Mouse (Mus musculus): ENCODE data around the gene Serf2.

The Serf2 gene

DNA sequence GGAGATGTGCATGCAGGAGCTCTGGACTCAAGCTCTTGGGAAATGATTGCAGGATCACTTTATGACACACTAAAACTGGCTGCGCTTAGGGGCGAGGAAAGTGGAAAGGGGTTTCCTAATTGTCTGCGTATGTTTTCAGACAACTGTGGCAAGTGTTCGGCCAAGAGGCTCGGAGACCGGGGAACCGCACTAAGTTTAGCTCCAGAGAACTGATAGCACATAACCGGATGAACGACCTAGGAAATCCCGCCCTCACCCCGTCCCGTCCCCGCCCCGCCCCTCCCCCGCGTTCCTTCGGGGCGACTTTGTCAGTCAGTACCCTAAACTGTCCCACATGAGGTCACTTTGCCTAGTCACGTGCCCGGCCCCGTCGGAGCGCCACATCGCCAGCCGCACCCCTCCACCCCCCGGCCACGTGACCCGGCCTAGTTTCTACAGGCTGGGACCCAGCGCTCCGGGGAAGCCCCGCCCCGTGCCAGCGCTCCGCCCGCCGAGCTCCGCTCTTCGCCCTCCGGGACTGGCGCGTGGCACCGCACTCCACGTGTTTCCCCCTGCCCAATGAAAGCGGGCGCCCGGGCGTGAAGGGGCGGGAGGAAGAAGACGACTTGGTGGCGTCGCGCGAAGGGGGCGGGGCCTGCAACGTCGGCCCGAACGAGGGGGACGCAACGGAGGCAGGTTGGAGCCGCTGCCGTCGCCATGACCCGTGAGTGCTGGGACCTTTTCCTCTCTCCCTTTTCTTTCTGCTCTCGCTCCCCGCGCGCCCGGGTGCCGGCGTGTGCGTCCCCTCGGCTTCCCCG, at the start of gene Serf2:
Gene Serf2 (plus strand): TSS at position 457 of the 797 bp plus-strand sequence.
- peak; percentile 99 for DNase-seq (ENCODE audit: low read depth, low spot score)

DNA sequence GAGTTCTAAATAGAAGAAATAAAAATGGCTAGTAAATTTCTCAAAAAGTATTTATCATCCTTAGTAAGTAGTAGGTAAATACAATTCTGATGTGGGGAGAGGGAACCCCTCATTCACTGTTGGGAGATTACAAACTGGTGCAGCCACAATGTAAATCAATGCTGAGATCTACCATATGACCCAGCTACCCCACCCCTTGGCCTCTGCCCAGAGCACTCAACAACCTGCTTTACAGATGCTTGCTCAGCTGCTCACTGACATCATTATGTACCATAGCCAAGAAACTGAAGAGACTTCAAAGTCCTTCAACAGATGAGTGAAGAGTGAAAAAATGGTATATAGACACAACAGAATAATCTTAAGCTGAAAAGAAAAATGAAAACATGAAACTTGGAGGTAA, 45.7 kb upstream of the Serf2 start:
- no peak for DNase-seq (ENCODE audit: low read depth, low spot score)

DNA sequence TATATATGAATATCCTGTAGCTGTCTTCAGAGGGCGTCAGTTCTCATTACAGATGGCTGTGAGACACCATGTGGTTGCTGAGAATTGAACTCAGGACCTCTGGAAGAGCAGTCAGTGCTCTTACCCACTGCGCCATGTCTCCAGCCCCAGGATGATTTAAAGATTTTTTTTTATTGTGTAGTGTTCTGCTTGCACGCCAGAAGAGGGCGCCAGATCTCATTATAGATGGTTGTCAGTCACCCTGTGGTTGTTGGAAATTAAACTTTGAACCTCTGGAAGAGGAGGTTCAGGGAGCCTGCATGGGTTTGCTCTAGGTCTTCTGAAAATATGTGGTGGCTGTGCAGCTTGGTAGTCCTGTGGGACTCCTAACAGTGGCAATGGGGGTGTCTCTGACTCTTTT, 40.8 kb upstream of the Serf2 start:
- DNase-seq (ENCODE audit: low read depth, low spot score): peak; percentile 76

DNA sequence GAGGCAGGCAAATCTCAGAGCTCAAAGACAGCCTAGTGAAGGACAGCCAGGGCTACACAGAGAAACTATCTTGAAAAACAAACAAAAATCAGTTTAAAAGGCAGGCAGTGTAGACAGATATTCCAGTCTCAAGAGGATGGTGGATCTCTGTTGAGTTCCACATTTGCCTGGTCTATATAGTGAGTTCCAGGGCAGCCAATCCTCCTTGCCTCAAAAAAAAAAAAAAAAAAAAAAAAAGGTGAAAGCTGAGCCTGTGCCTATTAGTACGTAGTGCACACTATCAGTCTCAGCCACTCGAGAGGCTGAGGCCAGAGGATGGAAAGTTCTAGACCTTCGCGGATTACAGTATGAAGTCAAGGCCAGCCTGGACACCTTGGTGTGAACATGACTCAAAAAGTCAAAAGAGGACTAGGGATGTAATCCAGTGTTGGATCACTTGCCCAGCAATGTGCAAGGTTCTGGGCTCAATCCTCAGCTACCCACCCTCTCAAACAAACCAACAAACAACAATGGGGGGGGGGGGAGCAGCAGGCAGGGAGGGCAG, 36.1 kb upstream of the Serf2 start:
- no peak for DNase-seq (ENCODE audit: low read depth, low spot score)

- DNase-seq (ENCODE audit: low read depth, low spot score): peak; percentile 97
Measured at GRCm38 (mm10) chr2:121413387-121414042, 35.5 kb upstream of the Serf2 start, which contains the start of the genes Pdia3 and Catsper2. Pdia3 (plus strand) TSS chr2:121413775. Catsper2 (minus strand) TSS chr2:121413792.

DNA sequence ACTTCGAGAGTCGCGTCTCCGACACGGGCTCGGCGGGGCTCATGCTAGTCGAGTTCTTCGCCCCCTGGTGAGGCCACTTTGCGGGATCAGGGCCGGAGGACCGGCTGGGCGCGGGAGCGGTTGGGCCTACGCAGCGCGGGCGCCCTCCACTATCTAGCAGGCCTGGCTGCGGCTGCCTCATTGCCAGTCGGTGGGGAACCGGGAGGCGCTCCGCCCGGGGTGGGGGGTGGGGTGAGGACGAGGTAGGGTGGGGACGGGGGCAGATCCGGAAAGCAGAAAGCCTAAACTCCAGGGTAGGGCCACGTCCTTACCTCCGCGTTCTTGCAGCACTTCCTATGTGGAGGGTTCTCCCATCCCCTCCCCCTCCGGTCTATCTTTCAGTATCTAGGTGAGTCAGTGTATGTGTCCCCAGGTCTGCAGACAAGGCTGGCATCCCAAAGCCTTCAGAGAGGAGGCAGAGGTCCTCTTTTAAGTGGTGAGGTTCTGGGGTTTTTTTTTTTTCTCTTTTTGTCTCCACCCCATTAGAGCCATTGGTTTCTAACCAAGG, 34.8 kb upstream of the Serf2 start:
- DNase-seq (ENCODE audit: low read depth, low spot score): peak; percentile 76

DNA sequence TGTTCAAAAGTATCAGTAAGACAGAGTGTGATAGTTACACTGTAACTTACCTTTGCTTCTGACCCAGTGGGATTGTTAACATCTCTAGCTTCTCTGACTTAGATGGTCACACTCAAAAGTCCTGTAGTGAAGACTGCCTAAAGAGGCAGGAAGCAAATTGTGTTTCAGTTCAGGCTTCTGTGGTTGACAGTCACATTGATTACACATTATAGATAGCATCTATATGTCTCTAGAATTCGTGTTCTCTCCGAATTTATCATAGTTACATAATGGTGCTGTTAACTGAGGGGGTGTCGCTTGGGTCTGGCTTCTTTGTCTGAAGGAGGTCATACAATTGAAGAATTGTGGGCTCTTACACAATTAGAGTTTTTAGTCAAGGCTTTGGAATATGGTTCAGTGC, 33.9 kb upstream of the Serf2 start:
- DNase-seq (ENCODE audit: low read depth, low spot score): no peak

DNA sequence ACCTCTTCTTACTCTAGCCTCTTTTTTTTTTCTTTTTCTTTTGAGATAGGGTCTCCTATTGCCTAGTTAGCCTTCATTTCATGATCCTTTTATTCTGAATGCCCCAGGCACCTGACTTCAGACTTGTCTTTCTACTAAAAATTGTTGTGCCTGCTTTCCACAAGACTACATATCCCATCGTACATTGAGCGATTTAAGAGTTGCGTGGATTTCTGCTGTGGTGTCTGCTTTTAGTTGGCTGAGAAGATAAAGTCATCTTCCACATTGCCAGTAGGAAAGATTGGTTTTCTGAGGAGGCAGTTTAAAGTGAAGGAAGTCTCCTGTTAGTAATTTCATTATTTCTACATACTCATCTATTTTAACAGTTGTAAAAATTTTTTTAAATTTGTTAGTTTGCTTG, 33.4 kb upstream of the Serf2 start:
- DNase-seq (ENCODE audit: low read depth, low spot score): no peak

DNA sequence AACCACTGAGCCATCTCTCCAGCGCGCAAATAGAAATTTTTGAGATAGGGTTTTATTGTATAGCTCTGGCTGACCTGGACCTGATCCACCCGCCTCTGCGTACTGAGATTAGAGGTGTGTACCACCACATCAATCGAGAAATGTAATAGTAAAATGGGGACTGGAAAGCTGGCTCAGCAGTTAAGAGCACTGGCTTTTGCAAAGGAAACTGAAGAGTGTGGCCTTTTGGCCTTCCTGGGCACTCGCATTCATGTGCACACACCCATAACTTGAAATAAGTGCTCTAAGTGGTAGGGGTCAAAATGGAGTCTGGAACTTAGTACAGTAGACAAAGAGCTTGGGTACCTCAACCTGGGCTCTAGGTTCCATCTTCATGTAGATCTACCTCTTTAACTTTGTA, 32.6 kb upstream of the Serf2 start:
- DNase-seq (ENCODE audit: low read depth, low spot score): no peak

- DNase-seq (ENCODE audit: low read depth, low spot score): no peak
Measured at GRCm38 (mm10) chr2:121418476-121418875, 30.5 kb upstream of the Serf2 start.

DNA sequence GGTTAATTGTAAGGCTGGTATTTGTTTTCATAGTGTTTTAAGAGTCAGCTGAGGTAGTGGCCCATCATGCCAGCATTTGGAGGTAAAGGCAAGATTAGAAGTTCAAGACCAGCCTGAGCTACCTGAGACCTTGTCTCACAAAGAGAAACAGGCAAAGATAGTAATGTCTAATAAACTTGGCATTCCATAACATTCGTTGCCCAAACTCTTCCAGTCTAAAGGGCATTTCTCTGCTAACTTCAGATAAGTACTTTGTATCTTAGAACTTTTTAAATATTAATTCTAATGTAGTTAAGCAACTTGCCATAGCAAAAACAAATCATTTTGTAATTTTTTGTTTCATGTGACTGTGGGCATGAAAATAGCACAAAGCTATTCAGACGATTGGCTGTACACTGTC, 25.8 kb upstream of the Serf2 start:
- DNase-seq (ENCODE audit: low read depth, low spot score): no peak

GRCm38 (mm10) chr2:121425890-121426289, 23.1 kb upstream of the Serf2 start:
- no peak for DNase-seq (ENCODE audit: low read depth, low spot score)

DNA sequence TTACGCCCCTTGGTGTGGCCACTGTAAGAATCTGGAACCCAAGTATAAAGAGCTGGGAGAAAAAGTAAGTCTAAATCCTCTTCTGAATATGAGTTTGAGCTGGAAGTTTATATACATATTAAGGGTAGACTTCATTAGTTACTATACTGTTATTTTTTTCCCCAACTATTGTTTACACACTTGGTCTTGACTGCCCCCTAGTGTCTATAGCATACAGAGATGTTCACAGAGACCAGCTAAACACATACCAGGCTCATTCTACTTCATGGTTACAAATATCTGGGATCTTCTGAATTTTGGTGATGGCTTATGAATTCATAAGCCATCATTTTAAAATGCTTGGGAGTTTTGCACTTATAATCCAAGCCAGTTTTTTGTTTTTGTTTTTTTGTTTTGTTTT, 14.1 kb upstream of the Serf2 start:
- peak; percentile 48 for DNase-seq (ENCODE audit: low read depth, low spot score)

DNA sequence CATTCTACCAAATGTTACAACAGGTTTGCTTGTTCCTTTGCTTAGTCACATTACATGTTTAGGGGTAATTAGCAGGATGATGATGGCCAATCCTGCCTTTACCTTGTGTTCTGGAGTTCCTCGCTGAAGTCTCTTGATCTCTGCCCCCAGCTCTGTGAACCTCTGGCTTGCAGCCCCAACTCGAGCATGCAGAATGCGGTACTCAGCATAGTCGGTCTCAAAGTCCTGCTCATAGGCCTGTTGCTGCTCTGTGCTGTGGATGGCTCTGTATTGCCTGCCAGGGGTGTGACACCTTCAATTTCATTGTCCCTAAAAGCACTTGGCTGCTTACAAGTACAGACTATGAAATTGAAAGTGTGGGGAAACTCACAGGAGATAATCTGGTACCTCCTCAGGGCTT, 9.2 kb upstream of the Serf2 start:
- DNase-seq (ENCODE audit: low read depth, low spot score): no peak

DNA sequence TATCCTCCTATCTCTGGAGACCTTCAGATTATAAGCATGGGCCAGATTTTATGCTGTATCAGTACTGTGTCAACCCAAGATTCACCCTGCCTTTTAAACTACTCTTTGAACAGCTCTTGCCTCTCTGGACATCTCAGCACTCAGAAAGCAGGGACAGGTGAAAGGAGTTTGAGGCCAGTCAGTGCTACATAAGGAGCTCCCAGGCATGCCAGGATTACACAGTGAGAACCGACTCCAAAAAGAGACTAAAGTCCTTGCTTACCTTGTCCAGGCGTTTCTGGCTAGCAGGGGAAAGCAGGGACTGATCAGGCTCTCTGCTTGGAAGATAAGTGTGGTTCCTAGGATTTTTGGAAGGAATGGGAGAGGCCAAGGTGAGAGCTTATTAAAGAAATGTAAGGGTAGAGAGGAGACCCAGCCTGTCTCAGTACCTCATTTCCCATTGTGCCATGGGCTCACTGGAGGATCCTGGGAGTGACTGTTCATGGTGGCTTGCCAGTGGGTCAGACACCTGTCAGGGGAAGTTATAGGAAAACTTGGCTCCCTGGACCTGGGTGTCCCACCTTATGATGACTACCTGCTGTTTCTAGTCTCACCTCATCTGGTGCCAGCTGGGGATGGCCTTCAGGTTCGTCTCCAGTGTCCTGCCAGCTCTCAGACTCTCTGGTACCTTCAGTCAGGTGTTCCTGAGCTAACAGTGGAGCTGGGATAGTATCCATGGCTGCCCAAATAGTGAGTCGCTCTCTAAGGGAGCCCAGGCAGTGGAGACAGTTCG, 8.0 kb upstream of the Serf2 start:
- DNase-seq (ENCODE audit: low read depth, low spot score): no peak

DNA sequence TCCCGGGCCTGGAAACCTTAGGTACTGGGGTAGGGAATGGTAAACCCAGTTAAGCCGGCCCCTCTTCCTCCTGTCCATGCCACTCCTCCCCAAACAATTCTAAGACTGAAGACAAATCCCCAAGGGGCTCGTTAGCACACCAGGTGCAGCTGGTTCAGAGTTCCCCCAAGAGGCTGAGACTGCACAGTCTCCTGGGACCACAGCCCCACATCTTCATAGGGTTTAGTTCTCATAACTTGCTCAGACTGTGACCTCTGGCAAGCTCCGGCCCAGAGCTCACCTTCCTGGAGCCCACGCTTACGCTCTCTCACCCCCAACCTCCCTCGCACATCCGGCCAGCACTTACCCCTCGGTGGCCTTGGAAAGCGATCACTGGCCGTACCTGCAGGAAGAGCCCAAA, 7.2 kb upstream of the Serf2 start:
- DNase-seq (ENCODE audit: low read depth, low spot score): peak; percentile 94

DNA sequence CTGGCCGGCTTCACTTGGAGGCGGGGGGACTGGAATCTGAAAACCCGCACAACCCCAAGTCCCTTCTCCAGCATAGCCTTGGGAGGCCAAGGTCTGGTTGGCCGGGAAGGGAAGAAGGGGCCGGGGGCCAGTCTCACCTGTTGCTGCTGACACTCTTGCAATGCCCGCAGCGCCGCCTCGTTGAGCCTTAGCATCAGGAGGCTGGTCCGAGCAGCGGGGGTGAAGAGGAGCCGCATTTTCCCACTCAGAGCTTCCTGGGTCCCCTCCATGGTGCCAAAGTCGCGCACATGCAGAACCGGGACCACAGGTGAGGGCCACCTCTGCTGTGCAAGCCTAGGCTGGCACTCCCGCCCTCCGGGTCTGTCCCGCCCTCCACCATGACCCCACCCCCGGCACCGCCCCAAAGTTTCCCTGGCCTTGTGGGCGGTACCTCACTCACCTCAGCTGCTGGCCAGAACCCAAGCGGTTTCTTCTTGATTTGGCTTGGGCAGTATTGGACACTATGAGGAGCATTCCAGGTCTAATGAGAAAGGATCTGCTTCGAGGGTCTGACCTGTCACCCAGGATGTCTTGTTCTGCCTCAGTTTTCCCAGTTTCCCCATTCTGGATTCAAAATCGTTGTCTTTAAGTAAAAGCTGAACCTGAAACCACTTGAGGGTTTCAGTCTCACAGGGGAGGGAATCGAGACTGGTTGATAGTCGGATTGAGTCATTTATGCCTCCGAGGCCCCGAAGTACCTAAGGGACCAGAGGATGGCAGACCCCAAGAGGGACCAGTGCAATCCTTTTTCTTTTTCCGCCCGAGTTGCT, 6.5 kb upstream of the Serf2 start:
- DNase-seq (ENCODE audit: low read depth, low spot score): peak; percentile 95

- no peak for DNase-seq (ENCODE audit: low read depth, low spot score)
Measured at GRCm38 (mm10) chr2:121443068-121443349, 6.0 kb upstream of the Serf2 start.

GRCm38 (mm10) chr2:121444178-121444577, 4.8 kb upstream of the Serf2 start, which contains the start of gene Ell3:
Ell3 (minus strand) TSS chr2:121444278.
- DNase-seq (ENCODE audit: low read depth, low spot score): no peak

- no peak for DNase-seq (ENCODE audit: low read depth, low spot score)
Measured at GRCm38 (mm10) chr2:121445117-121445516, 3.9 kb upstream of the Serf2 start.

DNA sequence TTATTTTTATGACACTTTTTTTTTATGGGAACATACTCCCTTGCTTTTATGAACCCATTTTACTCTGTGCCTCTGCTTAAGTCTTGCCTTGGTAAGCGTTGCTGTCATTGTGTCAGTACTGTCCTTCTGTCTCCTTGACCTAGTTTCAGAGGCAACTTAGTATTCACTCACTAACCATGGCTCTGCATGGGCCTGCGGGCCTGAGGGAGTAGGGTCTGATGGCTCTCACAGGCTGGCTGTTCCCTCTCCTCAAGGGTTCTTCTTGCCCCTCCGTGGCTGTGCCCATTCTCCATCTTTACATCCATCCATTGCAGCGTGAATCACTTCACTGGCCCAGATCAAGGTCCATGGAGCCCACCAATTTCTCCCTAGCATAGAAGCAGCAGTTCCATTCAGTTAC, 2.5 kb upstream of the Serf2 start:
- no peak for DNase-seq (ENCODE audit: low read depth, low spot score)

All from A20 (cell line).